26 mouse cellular contexts compared by ENCODE assay signal in the genomic region with DNA sequence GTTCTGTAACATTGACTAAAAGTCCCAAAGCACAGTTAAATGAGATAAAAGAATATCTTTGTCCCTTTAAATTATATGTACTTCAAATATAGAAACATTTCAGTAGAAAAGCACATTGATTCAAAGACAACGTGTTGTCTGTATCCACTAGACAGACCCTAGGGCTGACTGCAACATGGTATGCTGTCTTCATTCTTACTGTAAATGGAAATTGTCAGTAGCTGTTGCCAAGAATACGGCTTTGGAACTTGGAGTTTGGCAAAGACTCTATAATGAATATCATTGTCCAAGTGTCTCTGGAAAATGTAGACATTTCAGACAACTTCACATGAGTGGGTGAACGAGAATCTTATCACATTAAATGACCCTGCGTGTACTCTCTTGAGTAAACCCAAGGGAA.
DNase-seq lines count a peak whose midpoint lies in the region; ATAC-seq and TF ChIP-seq lines count a peak whose summit lies in the region.
"Had no signal": no experiment of that assay in that cellular context is flagged by ENCODE, and none has a peak within 500 bp of the region (broad histone marks: within the 10 kb centered on the region; RNA-seq: fewer than 3 reads in every experiment).

No protein-coding gene starts in this region.

- H3K9me3 ChIP-seq in heart, postnatal 0 days (replicated peaks; ENCODE audit: control insufficient read depth, low read length): no peaks in the 10 kb centered on the region
- no peaks in the 10 kb centered on the region for H3K9me3 ChIP-seq in limb, embryonic 14.5 days (ENCODE audit: control insufficient read depth, low read length)
- H3K9me3 ChIP-seq in limb, embryonic 10.5 days (replicated peaks): no peaks in the 10 kb centered on the region
- no peaks in the 10 kb centered on the region for H3K9me3 ChIP-seq in midbrain, postnatal 0 days (ENCODE audit: low read length)
- H3K9me3 ChIP-seq in midbrain, embryonic 13.5 days: no peaks in the 10 kb centered on the region
- H3K9me3 ChIP-seq: embryonic facial prominence, embryonic 15.5 days; forebrain, embryonic 15.5 days; kidney, embryonic 15.5 days; limb, embryonic 15.5 days; midbrain, embryonic 10.5 days; neural tube, embryonic 12.5 days had no signal

- H3K27me3 ChIP-seq in heart, postnatal 0 days (ENCODE audit: control insufficient read depth, insufficient read depth, low read length): no peaks in the 10 kb centered on the region
- no peaks in the 10 kb centered on the region for H3K27me3 ChIP-seq in limb, embryonic 14.5 days (ENCODE audit: control insufficient read depth, insufficient read depth, low read length)
- no peaks in the 10 kb centered on the region for H3K27me3 ChIP-seq in limb, embryonic 10.5 days (ENCODE audit: low read depth, poor library complexity, severe bottlenecking)
- H3K27me3 ChIP-seq in midbrain, postnatal 0 days (ENCODE audit: insufficient read depth, low read length): no peaks in the 10 kb centered on the region
- no peaks in the 10 kb centered on the region for H3K27me3 ChIP-seq in midbrain, embryonic 13.5 days
- H3K27me3 ChIP-seq: embryonic facial prominence, embryonic 15.5 days; forebrain, embryonic 15.5 days; kidney, embryonic 15.5 days; limb, embryonic 15.5 days; liver, embryonic 13.5 days; neural tube, embryonic 12.5 days had no signal

- ATAC-seq in heart, postnatal 0 days (ENCODE audit: insufficient read depth, low read depth): no peak
- ATAC-seq in limb, embryonic 14.5 days (ENCODE audit: low FRiP score, low read depth): no peak
- no peak for ATAC-seq in midbrain, postnatal 0 days (ENCODE audit: low FRiP score)
- no peak for ATAC-seq in midbrain, embryonic 13.5 days
- ATAC-seq: forebrain, embryonic 15.5 days; midbrain, embryonic 16.5 days had no signal

- peak; percentile 33 for DNase-seq in heart, postnatal 0 days (ENCODE audit: low spot score)
- DNase-seq in heart, postnatal 4 days: no peak
- peak; percentile 26 for DNase-seq in limb, embryonic 14.5 days (ENCODE audit: low spot score)
- no peak for DNase-seq in limb, embryonic 10.5 days (ENCODE audit: low spot score)
- peak; percentile 6 for DNase-seq in midbrain, postnatal 0 days (ENCODE audit: low spot score)
- no peak for DNase-seq in urinary bladder, postnatal 4 days (ENCODE audit: low spot score in 2 of 2)
- DNase-seq: adrenal gland, postnatal 25 days; B cell, adult 2 months; cerebellum, adult 18-20 months; gastrocnemius, adult 2 months; kidney, adult 11 months; liver, embryonic 13.5 days; lung, postnatal 14 days; right cerebral cortex, adult 18-20 months; spleen, adult 18-20 months; thymus, postnatal 14 days had no signal

- no peak for TF ChIP-seq CTCF in heart, postnatal 0 days (IDR thresholded peaks at IDR 0.05; ENCODE audit: low read depth)
- TF ChIP-seq CTCF in midbrain, postnatal 0 days (IDR thresholded peaks at IDR 0.05): no peak

- TF ChIP-seq POLR2A in limb, embryonic 14.5 days (IDR thresholded peaks at IDR 0.05; ENCODE audit: borderline replicate concordance, extremely low read depth, insufficient read depth, insufficient read length): no peak

- no peak overlapping the region for H3K4me3 ChIP-seq in heart, postnatal 0 days (ENCODE audit: low read depth, low read length)
- no peak overlapping the region for H3K4me3 ChIP-seq in limb, embryonic 14.5 days (replicated peaks; ENCODE audit: low read length)
- H3K4me3 ChIP-seq in limb, embryonic 10.5 days: no peak overlapping the region
- H3K4me3 ChIP-seq in midbrain, postnatal 0 days (ENCODE audit: low read depth, low read length): no peak overlapping the region
- no peak overlapping the region for H3K4me3 ChIP-seq in midbrain, embryonic 13.5 days (replicated peaks)
- H3K4me3 ChIP-seq: embryonic facial prominence, embryonic 15.5 days; forebrain, embryonic 15.5 days; gastrocnemius, adult 2 months; kidney, embryonic 15.5 days; layer of hippocampus, adult 2 months; limb, embryonic 15.5 days; liver, embryonic 13.5 days; midbrain, embryonic 10.5 days; myocyte; neural tube, embryonic 12.5 days had no signal

- H3K4me2 ChIP-seq in heart, postnatal 0 days (ENCODE audit: low read depth, low read length): no peak overlapping the region
- no peak overlapping the region for H3K4me2 ChIP-seq in limb, embryonic 14.5 days (replicated peaks; ENCODE audit: low read depth, low read length, severe bottlenecking)
- H3K4me2 ChIP-seq in midbrain, postnatal 0 days (ENCODE audit: low read depth, low read length, poor library complexity, severe bottlenecking): no peak overlapping the region
- no peak overlapping the region for H3K4me2 ChIP-seq in midbrain, embryonic 13.5 days (replicated peaks)
- H3K4me2 ChIP-seq: embryonic facial prominence, embryonic 15.5 days; forebrain, embryonic 15.5 days; kidney, embryonic 15.5 days; limb, embryonic 15.5 days; liver, embryonic 13.5 days; neural tube, embryonic 12.5 days had no signal

- no peak for TF ChIP-seq EP300 in heart, postnatal 0 days (IDR thresholded peaks at IDR 0.05; ENCODE audit: low read depth)

- H3K36me3 ChIP-seq in heart, postnatal 0 days (replicated peaks; ENCODE audit: control insufficient read depth, insufficient read depth, low read length): no peaks in the 10 kb centered on the region
- no peaks in the 10 kb centered on the region for H3K36me3 ChIP-seq in limb, embryonic 14.5 days (ENCODE audit: control insufficient read depth, insufficient read depth, low read length)
- H3K36me3 ChIP-seq in limb, embryonic 10.5 days: no peaks in the 10 kb centered on the region
- no peaks in the 10 kb centered on the region for H3K36me3 ChIP-seq in midbrain, postnatal 0 days (ENCODE audit: insufficient read depth, low read length)
- H3K36me3 ChIP-seq in midbrain, embryonic 13.5 days: no peaks in the 10 kb centered on the region
- H3K36me3 ChIP-seq: embryonic facial prominence, embryonic 15.5 days; forebrain, embryonic 15.5 days; kidney, embryonic 15.5 days; limb, embryonic 15.5 days; liver, embryonic 13.5 days; midbrain, embryonic 10.5 days; neural tube, embryonic 12.5 days had no signal

- no peaks in the 10 kb centered on the region for H3K4me1 ChIP-seq in heart, postnatal 0 days (ENCODE audit: control insufficient read depth, insufficient read depth)
- no peaks in the 10 kb centered on the region for H3K4me1 ChIP-seq in limb, embryonic 14.5 days (ENCODE audit: control insufficient read depth, insufficient read depth, low read length)
- H3K4me1 ChIP-seq in limb, embryonic 10.5 days: no peaks in the 10 kb centered on the region
- H3K4me1 ChIP-seq in midbrain, postnatal 0 days (ENCODE audit: insufficient read depth, low read length): no peaks in the 10 kb centered on the region
- H3K4me1 ChIP-seq in midbrain, embryonic 13.5 days (replicated peaks): no peaks in the 10 kb centered on the region
- H3K4me1 ChIP-seq: embryonic facial prominence, embryonic 15.5 days; forebrain, embryonic 15.5 days; kidney, embryonic 15.5 days; limb, embryonic 15.5 days; liver, embryonic 13.5 days; midbrain, embryonic 10.5 days; neural tube, embryonic 12.5 days had no signal

- WGBS in heart, postnatal 0 days: 21% methylated on average over 4 of the region's 4 CpGs
- WGBS in limb, embryonic 14.5 days: 81% methylated on average over 4 of the region's 4 CpGs
- 93% methylated on average over 4 of the region's 4 CpGs for WGBS in limb, embryonic 10.5 days
- WGBS in midbrain, postnatal 0 days: 87% methylated on average over 4 of the region's 4 CpGs
- 94% methylated on average over 4 of the region's 4 CpGs for WGBS in midbrain, embryonic 13.5 days

- H3K9ac ChIP-seq in heart, postnatal 0 days (replicated peaks; ENCODE audit: low read depth, low read length): no peak overlapping the region
- H3K9ac ChIP-seq in limb, embryonic 14.5 days (ENCODE audit: low read depth, low read length, severe bottlenecking): no peak overlapping the region
- no peak overlapping the region for H3K9ac ChIP-seq in midbrain, postnatal 0 days (replicated peaks; ENCODE audit: low read length, poor library complexity, severe bottlenecking)
- no peak overlapping the region for H3K9ac ChIP-seq in midbrain, embryonic 13.5 days (replicated peaks)
- H3K9ac ChIP-seq: embryonic facial prominence, embryonic 15.5 days; forebrain, embryonic 15.5 days; kidney, embryonic 15.5 days; limb, embryonic 15.5 days; liver, embryonic 13.5 days; neural tube, embryonic 12.5 days had no signal

- H3K27ac ChIP-seq in heart, postnatal 0 days (ENCODE audit: low read depth): no peak overlapping the region
- no peak overlapping the region for H3K27ac ChIP-seq in limb, embryonic 14.5 days (replicated peaks; ENCODE audit: low read depth, low read length)
- H3K27ac ChIP-seq in limb, embryonic 10.5 days: no peak overlapping the region
- no peak overlapping the region for H3K27ac ChIP-seq in midbrain, postnatal 0 days (ENCODE audit: low read depth, low read length)
- no peak overlapping the region for H3K27ac ChIP-seq in midbrain, embryonic 13.5 days
- H3K27ac ChIP-seq: embryonic facial prominence, embryonic 15.5 days; forebrain, embryonic 15.5 days; gastrocnemius, adult 2 months; kidney, embryonic 15.5 days; layer of hippocampus, adult 2 months; limb, embryonic 15.5 days; liver, embryonic 13.5 days; midbrain, embryonic 10.5 days; neural tube, embryonic 12.5 days had no signal

Comparison
In these comparisons a context has a peak if more than half of its experiments do, and no peak if none do; other contexts are left out.
1. DNase-seq: peak in heart, postnatal 0 days (single experiment), limb, embryonic 14.5 days (single experiment) and midbrain, postnatal 0 days (single experiment); none in heart, postnatal 4 days (single experiment), limb, embryonic 10.5 days (single experiment) and urinary bladder, postnatal 4 days (0 of 2).